Mouse (Mus musculus): ENCODE measurements around the gene Ccdc65. TPM values are rescaled to one million over a fixed set of nuclear protein-coding genes. Genes with fewer than 3 reads are reported as not detected.

Ccdc65 gene
- polyA plus RNA-seq, 1 experiment from 2014 or later, result 0.70 TPM

- Histone ChIP-seq H3K9me3 (ENCODE audit: control insufficient read depth, low read length) (no peaks in the 10 kb centered on the region), H3K27me3 (ENCODE audit: control insufficient read depth, insufficient read depth, low read length) (no peaks in the 10 kb centered on the region), H3K4me1 (replicated peaks; ENCODE audit: control insufficient read depth, insufficient read depth) (no peaks in the 10 kb centered on the region), H3K27ac (replicated peaks) (no peak overlapping the region), H3K4me2 (replicated peaks; ENCODE audit: low read depth) (no peak overlapping the region), H3K36me3 (ENCODE audit: control insufficient read depth, insufficient read depth, low read length) (no peaks in the 10 kb centered on the region), H3K4me3 (ENCODE audit: low read depth, low read length) (no peak overlapping the region), H3K9ac (ENCODE audit: low read length) (no peak overlapping the region)
- no peak for TF ChIP-seq EP300 (optimal IDR thresholded peaks at IDR 0.05)
- no peak for TF ChIP-seq CTCF (IDR thresholded peaks at IDR 0.05; ENCODE audit: low read depth)
- DNase-seq (ENCODE audit: low spot score) (no peak), ATAC-seq (ENCODE audit: low FRiP score, low TSS enrichment) (no peak)
- 62% methylated on average over 4 of the region's 4 CpGs for WGBS
Measured at GRCm38 (mm10) chr15:98765929-98766328, 57.9 kb downstream of the Ccdc65 start.

- Histone ChIP-seq H3K4me1 (replicated peaks; ENCODE audit: control insufficient read depth, insufficient read depth) (no peaks in the 10 kb centered on the region), H3K9ac (ENCODE audit: low read length) (no peak overlapping the region), H3K27ac (replicated peaks) (no peak overlapping the region), H3K4me2 (replicated peaks; ENCODE audit: low read depth) (no peak overlapping the region), H3K27me3 (ENCODE audit: control insufficient read depth, insufficient read depth, low read length) (no peaks in the 10 kb centered on the region), H3K36me3 (ENCODE audit: control insufficient read depth, insufficient read depth, low read length) (no peaks in the 10 kb centered on the region), H3K4me3 (ENCODE audit: low read depth, low read length) (no peak overlapping the region), H3K9me3 (ENCODE audit: control insufficient read depth, low read length) (no peaks in the 10 kb centered on the region)
- WGBS, result 36% methylated on average over 5 of the region's 5 CpGs
- ATAC-seq (ENCODE audit: low FRiP score, low TSS enrichment) (no peak), DNase-seq (ENCODE audit: low spot score) (no peak)
- no peak for TF ChIP-seq EP300 (optimal IDR thresholded peaks at IDR 0.05)
- no peak for TF ChIP-seq CTCF (IDR thresholded peaks at IDR 0.05; ENCODE audit: low read depth)
Measured at GRCm38 (mm10) chr15:98768259-98768658, 60.3 kb downstream of the Ccdc65 start.

- no peak for DNase-seq (ENCODE audit: low spot score)
- 17% methylated on average over 12 of the region's 12 CpGs for WGBS
- ATAC-seq (ENCODE audit: low FRiP score, low TSS enrichment), result no peak
- H3K9me3 ChIP-seq (ENCODE audit: control insufficient read depth, low read length), result no peaks in the 10 kb centered on the region
- H3K4me3 ChIP-seq (ENCODE audit: low read depth, low read length), result peak overlapping the region; percentile 29; the same call in 1 of the 2 replicates
- H3K27ac ChIP-seq (replicated peaks), result no peak overlapping the region
- no peaks in the 10 kb centered on the region for H3K36me3 ChIP-seq (ENCODE audit: control insufficient read depth, insufficient read depth, low read length)
- peaks cover 11% of the 10 kb centered on the region; the same call in 1 of the 2 replicates for H3K27me3 ChIP-seq (ENCODE audit: control insufficient read depth, insufficient read depth, low read length)
- H3K9ac ChIP-seq (ENCODE audit: low read length), result peak overlapping the region; percentile 38; the same call in 1 of the 2 replicates
- peak overlapping the region; percentile 58 for H3K4me2 ChIP-seq (replicated peaks; ENCODE audit: low read depth)
- H3K4me1 ChIP-seq (replicated peaks; ENCODE audit: control insufficient read depth, insufficient read depth), result 0 out of 2 replicates have a peak, but pooled peaks cover 3% of the 10 kb centered on the region
- TF ChIP-seq CTCF (IDR thresholded peaks at IDR 0.05; ENCODE audit: low read depth) (no peak), EP300 (optimal IDR thresholded peaks at IDR 0.05) (no peak)
Measured at GRCm38 (mm10) chr15:98771813-98772425, 63.9 kb downstream of the Ccdc65 start.

GRCm38 (mm10) chr15:98772511-98773211, 64.7 kb downstream of the Ccdc65 start:
- peak overlapping the region; percentile 29 for H3K4me3 ChIP-seq (ENCODE audit: low read depth, low read length)
- peak; percentile 47 for DNase-seq (ENCODE audit: low spot score)
- no peak; the same call in 1 of the 2 replicates for ATAC-seq (ENCODE audit: low FRiP score, low TSS enrichment)
- no peaks in the 10 kb centered on the region for H3K36me3 ChIP-seq (ENCODE audit: control insufficient read depth, insufficient read depth, low read length)
- H3K4me1 ChIP-seq (replicated peaks; ENCODE audit: control insufficient read depth, insufficient read depth), result peaks cover 3% of the 10 kb centered on the region; the same call in 1 of the 2 replicates
- H3K9ac ChIP-seq (ENCODE audit: low read length), result peak overlapping the region; percentile 38
- H3K27ac ChIP-seq (replicated peaks), result no peak overlapping the region
- no peak for TF ChIP-seq CTCF (IDR thresholded peaks at IDR 0.05; ENCODE audit: low read depth)
- TF ChIP-seq EP300 (optimal IDR thresholded peaks at IDR 0.05), result no peak
- H3K4me2 ChIP-seq (replicated peaks; ENCODE audit: low read depth), result peak overlapping the region; percentile 58
- H3K27me3 ChIP-seq (ENCODE audit: control insufficient read depth, insufficient read depth, low read length), result peaks cover 15% of the 10 kb centered on the region; the same call in 1 of the 2 replicates
- H3K9me3 ChIP-seq (ENCODE audit: control insufficient read depth, low read length), result no peaks in the 10 kb centered on the region
- 3% methylated on average over 36 of the region's 36 CpGs for WGBS

Other genes with a start within 250 kb of the Ccdc65 start
- not detected in 2 replicates for gene OR5BS1P, start 238.3 kb upstream of the Ccdc65 start, polyA plus RNA-seq (2015; fragmentation: Nextera tagmentation; extraction: Ambion mirVana)
- 0.42 and 0.70 TPM in 2 replicates for gene Lalba, start 225.5 kb upstream of the Ccdc65 start, polyA plus RNA-seq (2015; fragmentation: Nextera tagmentation; extraction: Ambion mirVana)
- gene Olfr279, start 215.8 kb upstream of the Ccdc65 start, polyA plus RNA-seq (2015; fragmentation: Nextera tagmentation; extraction: Ambion mirVana), result not detected in 2 replicates
- 44.3 and 44.9 TPM in 2 replicates for gene Kansl2, start 173.9 kb upstream of the Ccdc65 start, polyA plus RNA-seq (2015; fragmentation: Nextera tagmentation; extraction: Ambion mirVana)
- gene Ccnt1, start 137.3 kb upstream of the Ccdc65 start, polyA plus RNA-seq (2015; fragmentation: Nextera tagmentation; extraction: Ambion mirVana), result 20.8 and 23.9 TPM in 2 replicates
- gene 4930415O20Rik, start 137.2 kb upstream of the Ccdc65 start, polyA plus RNA-seq (2015; fragmentation: Nextera tagmentation; extraction: Ambion mirVana), result 0.19 and 0.36 TPM in 2 replicates
- gene Adcy6, start 98.1 kb upstream of the Ccdc65 start, polyA plus RNA-seq (2015; fragmentation: Nextera tagmentation; extraction: Ambion mirVana), result 9.0 and 9.5 TPM in 2 replicates
- 15.1 and 17.6 TPM in 2 replicates for gene Cacnb3, start 77.4 kb upstream of the Ccdc65 start, polyA plus RNA-seq (2015; fragmentation: Nextera tagmentation; extraction: Ambion mirVana)
- gene Ddx23, start 45.3 kb upstream of the Ccdc65 start, polyA plus RNA-seq (2015; fragmentation: Nextera tagmentation; extraction: Ambion mirVana), result 8.2 and 10.3 TPM in 2 replicates
- 0.35 and 0.46 TPM in 2 replicates for gene Rnd1, start 30.7 kb upstream of the Ccdc65 start, polyA plus RNA-seq (2015; fragmentation: Nextera tagmentation; extraction: Ambion mirVana)
- 117 and 127 TPM in 2 replicates for gene Fkbp11, start 20.0 kb downstream of the Ccdc65 start, polyA plus RNA-seq (2015; fragmentation: Nextera tagmentation; extraction: Ambion mirVana)
- 29.5 and 33.1 TPM in 2 replicates for gene Arf3, start 55.0 kb downstream of the Ccdc65 start, polyA plus RNA-seq (2015; fragmentation: Nextera tagmentation; extraction: Ambion mirVana)
- gene Wnt10b, start 69.9 kb downstream of the Ccdc65 start, polyA plus RNA-seq (2015; fragmentation: Nextera tagmentation; extraction: Ambion mirVana), result 0.11 TPM in 1 of 2 replicates, not detected in the other
- not detected in 2 replicates for gene Wnt1, start 81.7 kb downstream of the Ccdc65 start, polyA plus RNA-seq (2015; fragmentation: Nextera tagmentation; extraction: Ambion mirVana)
- 0.02 TPM in 1 of 2 replicates, not detected in the other for gene Ddn, start 101.3 kb downstream of the Ccdc65 start, polyA plus RNA-seq (2015; fragmentation: Nextera tagmentation; extraction: Ambion mirVana)
- gene Prkag1, start 123.3 kb downstream of the Ccdc65 start, polyA plus RNA-seq (2015; fragmentation: Nextera tagmentation; extraction: Ambion mirVana), result 56.2 TPM in 2 replicates
- gene Kmt2d, start 163.0 kb downstream of the Ccdc65 start, polyA plus RNA-seq (2015; fragmentation: Nextera tagmentation; extraction: Ambion mirVana), result 5.1 TPM in 2 replicates
- 3.9 and 4.1 TPM in 2 replicates for gene Rhebl1, start 186.3 kb downstream of the Ccdc65 start, polyA plus RNA-seq (2015; fragmentation: Nextera tagmentation; extraction: Ambion mirVana)
- 0.89 and 1.1 TPM in 2 replicates for gene Dhh, start 190.3 kb downstream of the Ccdc65 start, polyA plus RNA-seq (2015; fragmentation: Nextera tagmentation; extraction: Ambion mirVana)
- gene Lmbr1l, start 210.0 kb downstream of the Ccdc65 start, polyA plus RNA-seq (2015; fragmentation: Nextera tagmentation; extraction: Ambion mirVana), result 7.7 and 9.4 TPM in 2 replicates
- 470 and 552 TPM in 2 replicates for gene Tuba1b, start 226.4 kb downstream of the Ccdc65 start, polyA plus RNA-seq (2015; fragmentation: Nextera tagmentation; extraction: Ambion mirVana)
- not detected in 2 replicates for gene Gm49450, start 245.3 kb downstream of the Ccdc65 start, polyA plus RNA-seq (2015; fragmentation: Nextera tagmentation; extraction: Ambion mirVana)
- 537 and 602 TPM in 2 replicates for gene Tuba1a, start 245.5 kb downstream of the Ccdc65 start, polyA plus RNA-seq (2015; fragmentation: Nextera tagmentation; extraction: Ambion mirVana)